Mouse (Mus musculus): ENCODE results near the gene Tead1.

The Tead1 gene

DNA sequence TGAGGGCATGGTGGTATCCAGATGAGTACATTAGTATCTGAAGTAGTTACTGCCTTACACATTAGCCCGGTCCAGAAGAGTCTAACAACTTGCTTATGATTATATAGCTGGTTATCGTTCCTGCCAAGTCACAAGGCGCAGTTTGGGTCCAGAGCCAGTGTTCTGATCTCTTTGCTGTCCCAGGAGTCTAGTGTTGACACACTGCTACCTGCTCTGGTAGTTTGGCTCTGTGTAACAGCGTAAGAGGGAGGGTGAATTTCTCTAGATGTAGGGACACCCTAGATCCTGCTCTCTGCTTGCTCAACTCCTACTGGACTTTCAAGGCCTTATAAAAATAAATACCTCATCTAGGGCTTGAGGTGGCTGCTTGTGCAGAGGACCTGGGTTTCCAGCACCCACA is 94.5 kb downstream of the Tead1 start:
- DNase-seq (ENCODE audit: low read depth, low spot score): no peak

DNA sequence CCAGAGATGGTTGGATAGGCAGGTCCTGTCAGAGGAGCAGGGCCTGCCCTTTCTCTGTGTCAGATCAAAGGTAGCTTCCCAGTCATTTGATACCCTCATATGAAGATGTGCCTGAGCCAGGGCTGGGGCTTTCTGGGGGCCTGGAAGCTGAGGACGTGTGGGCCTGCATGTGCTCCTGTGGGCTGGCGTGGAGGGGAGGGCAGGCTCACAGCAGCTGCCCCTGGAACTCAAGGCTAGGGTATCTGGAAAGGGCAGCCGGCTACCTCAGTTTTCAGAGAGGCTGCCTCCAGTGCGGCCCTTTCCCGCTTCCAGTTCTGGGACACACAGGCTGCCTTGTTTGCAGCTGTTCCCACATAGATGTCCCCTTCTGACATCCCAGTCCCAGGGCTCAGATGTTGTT is 96.7 kb downstream of the Tead1 start:
- DNase-seq (ENCODE audit: low read depth, low spot score): no peak

DNA sequence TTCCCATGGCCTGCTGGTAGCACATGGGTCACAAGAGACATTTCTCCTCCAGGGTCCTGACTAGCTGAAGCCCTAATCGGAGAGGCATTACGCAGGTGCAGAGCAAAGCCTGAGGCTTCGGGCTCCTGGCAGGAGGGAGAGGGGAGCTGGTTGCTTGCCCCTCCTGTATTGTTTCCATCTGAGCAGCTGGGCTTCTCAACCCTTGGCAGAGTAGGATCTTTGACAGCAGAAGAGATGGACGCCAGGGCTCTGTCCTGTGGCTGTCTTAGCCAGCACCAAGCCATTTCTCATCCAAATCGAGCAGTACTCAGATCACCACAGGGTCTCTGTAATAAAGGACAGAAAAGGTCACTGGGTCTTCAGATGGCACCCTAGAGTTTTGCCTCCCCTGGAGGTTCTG is 97.6 kb downstream of the Tead1 start:
- DNase-seq (ENCODE audit: low read depth, low spot score): no peak

DNA sequence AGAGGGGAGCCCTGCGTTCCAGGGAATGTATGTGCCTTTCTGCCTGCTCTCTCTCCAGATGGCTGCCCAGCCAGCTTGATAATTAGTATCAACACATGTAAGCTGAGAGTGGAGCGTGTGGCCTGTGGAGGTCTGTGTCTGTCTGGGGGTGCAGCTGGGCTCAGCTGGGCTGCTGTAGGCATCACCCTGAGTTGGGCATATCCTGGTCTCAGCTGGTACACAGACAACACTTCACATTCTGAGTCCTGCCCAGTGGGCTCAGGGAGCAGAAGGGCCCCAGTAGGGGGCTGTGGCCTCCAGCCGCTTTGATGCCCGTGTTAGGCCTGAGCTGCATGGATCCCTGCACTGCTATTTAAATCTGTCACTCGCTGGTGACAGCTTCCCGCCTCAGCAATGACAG is 100.5 kb downstream of the Tead1 start:
- DNase-seq (ENCODE audit: low read depth, low spot score): no peak

DNA sequence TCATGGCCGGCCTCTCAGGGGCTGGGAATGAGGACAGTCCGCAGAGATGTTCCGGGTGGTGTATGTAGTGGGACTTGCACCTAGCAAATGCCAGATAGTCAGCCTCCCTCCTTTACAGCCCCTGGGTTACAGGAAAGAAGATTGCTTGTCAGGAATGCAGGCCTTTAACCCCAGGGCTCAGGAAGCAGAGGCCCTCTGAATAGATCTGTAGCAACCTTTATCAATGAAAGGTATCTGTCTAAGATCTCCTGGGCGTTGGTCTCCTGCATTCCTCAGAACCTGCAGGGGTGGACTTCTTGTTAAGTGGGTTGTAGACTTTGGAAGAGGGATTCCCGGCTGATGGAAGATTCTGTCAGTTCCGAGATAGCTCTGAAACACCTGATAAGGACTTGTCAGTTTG is 101.8 kb downstream of the Tead1 start:
- no peak for DNase-seq (ENCODE audit: low read depth, low spot score)

DNA sequence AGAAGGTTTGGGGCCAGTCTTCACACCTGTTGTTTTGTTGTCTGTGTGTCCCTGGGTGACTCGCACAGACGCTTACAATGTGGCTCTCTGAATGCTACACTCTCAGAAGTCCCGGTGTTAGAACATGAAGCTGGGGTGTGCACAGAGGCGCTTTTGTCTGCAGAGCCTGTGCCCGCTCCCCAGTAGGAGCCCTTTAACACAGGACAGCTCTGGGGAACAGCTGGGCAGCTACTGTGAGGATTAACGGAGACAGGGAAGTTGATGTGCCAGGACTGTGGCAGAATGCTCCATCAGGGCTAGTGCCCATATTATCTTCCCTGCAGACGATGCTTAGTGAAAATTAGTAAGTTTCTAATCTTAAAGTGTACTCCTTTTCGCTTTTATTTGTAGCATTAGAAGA is 102.9 kb downstream of the Tead1 start:
- DNase-seq (ENCODE audit: low read depth, low spot score): no peak

DNA sequence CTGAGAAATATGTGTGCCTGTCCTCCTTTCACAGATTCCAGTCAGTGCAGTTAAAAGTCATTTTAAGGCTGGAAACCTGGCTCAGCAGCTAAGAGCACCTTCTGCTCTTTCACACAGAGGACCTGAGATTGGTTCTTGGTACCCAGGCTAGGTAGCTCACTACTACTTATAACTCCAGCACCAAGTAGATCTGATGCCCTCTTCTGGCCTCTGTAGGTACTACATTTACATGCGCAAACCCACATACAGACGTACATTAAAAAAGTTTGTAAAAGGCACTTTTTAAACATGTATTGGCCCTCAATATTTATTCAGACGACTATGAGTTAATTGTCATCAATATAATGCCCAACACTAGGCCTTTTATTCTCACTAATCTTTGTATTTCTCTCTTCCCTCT is 105.2 kb downstream of the Tead1 start:
- DNase-seq (ENCODE audit: low read depth, low spot score): no peak

DNA sequence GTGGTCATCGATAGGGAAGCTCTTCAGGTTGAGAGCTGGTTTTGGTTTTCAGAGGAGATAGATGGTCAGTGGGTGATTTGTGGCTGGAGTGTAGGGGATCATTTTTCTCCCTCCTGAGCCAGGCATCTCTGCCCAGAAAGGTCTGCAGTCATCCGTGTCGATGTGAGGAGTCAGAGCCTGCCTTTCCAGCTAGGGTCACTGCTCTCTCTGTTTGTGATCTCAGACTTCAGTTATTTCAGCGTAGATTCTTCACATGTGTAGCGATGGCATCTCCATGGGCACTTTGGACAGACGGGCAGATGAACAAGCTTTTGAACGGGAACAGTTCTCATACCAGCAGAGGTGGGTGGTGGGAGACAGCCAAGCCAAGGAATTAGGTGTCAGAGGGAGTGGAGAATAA is 106.2 kb downstream of the Tead1 start:
- no peak for DNase-seq (ENCODE audit: low read depth, low spot score)

DNA sequence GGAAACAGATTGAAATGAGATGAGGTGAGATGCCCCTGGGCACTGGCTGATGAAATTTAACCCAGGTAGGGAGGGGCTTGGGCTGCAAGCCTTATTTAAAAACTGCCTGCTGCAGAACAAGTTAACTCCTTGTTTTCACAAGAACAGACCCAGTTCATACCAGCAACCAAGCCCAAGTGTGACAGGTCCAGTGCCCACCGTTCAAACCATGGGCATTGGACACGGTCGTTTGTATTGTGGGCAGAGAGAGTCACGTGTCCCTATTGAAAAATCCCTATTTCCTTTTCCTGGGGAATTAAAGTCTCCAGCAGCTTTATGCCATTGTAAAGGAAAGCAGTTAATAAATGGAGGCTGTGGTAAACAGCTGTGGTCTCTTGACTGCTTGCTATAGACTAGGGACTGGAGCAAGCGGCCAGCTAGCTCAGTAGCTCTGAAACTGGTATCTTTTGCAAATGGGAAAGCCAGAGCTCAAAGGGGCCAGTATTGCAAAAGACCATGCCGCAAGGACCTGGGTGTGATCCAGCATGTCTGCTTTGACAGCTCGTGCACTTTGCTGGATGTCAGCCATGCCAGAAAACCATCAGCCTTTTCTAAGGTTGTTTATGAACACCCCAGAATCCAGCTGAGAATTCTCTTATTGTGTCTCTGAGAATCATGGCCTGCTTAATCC is 107.6 kb downstream of the Tead1 start:
- DNase-seq (ENCODE audit: low read depth, low spot score): no peak

DNA sequence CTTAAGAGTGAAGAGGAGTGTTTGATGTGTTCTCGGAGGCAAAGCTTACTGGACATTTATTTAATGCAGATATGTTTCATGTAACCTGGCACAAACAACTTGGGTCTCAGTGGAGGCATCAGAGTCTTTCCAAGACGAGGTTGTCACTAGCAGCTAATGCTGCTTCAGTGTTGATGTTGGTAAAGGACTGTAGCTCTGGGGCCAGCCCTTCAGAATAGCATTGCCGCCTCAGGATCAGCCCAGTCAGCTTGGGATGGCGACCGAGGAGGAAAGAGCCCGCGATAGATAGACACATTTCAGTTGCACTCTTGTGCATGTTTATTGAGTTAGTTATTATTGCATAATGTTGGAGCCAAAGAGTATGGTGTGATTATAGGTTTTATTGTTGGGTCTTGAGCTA is 108.2 kb downstream of the Tead1 start:
- no peak for DNase-seq (ENCODE audit: low read depth, low spot score)

DNA sequence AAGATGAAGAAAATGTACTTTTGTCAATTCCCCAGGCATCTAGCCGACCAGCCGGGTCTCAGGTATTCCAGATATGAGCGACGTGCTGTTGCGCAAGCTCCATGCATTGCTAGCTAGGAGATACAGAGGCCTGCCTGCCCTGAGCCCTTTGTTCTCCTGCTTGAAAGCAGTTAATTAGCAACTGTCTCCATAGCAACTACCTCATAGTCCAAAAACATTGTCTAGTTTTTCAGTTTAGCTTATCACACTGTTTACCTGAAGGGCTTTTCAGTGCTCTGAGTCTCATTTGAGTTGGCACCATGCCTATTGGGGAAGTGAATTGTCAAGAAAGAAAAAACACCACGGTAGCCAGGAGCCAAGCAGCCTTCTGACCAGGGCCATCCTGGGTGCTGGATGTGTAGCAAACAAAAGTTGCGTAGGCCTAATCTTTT is 109.2 kb downstream of the Tead1 start:
- DNase-seq (ENCODE audit: low read depth, low spot score): peak; percentile 50

DNA sequence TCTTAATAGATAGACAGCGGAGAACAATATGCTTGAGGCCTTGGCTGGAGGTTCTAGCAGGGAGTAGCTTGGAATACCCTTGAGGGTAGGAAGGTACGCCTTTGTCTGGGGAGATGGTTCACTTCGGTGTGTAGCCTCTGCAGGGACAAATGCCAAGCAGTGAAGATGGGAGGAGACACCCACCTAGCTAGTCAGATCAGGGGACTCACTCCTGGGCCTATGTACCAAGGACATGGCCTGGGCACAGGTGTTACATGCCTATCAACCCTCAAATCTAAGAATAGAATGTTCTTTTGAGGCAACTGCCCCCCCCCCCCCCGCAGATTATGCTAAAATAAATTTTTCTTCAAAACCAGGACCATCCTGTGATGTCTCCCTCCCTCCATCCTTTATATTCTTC is 110.6 kb downstream of the Tead1 start:
- DNase-seq (ENCODE audit: low read depth, low spot score): no peak

DNA sequence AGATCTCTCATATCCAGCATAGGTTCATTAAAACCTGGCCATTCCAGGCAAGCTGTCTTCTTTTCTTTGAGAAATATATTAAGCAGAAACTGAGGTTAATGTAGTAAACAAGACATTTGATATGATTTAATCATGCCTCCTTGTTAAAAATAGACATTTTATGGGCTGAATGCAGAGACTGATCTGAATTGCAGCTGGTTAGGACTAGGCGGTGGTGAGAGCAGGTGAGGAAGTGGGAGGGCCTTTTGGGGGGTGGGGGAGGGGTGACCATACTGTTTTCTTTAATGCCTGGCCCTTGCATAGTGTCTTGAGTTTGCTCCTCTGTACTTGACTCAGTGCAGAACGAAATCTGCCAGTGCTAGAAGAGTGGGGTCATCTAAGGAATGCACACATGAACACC is 111.2 kb downstream of the Tead1 start:
- DNase-seq (ENCODE audit: low read depth, low spot score): no peak

DNA sequence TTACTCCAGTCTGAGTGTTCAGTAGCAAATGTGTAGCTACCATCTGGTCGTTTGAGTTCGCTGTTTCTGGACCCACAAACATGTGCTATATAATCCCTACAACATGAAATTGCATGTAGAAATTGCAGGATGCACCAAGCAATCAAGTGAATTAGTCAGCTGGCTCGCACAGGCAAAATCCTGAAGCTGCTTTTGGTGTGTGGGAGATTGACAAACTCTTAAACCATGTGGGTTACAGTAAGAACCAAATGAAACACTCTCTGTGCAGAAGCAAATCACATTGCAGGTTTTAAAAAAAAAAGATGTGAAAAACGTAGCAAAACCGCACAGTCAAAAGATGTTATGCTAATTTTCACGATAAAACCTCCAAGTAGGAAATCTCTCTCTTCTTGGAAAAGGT is 113.6 kb downstream of the Tead1 start:
- no peak for DNase-seq (ENCODE audit: low read depth, low spot score)

DNA sequence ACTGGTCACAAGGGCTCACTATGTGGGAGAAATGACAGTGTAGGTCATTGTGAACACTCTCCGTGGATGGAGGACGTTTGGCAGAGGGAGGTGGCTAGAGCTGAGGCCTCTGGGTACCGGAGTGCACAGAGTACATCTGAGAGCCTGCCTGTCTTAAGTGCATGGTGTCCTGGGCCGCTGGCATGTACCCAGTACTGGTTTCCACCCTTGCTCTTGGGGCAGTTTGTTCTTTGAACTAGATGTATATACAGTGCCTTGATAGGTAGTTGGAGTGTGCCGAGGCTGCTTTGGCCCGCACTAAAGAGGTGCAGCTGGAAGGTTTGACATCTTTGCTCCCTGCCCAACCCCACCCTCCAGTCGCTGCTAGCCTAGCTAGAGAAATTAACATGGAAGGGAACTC is 114.8 kb downstream of the Tead1 start:
- DNase-seq (ENCODE audit: low read depth, low spot score): no peak

DNA sequence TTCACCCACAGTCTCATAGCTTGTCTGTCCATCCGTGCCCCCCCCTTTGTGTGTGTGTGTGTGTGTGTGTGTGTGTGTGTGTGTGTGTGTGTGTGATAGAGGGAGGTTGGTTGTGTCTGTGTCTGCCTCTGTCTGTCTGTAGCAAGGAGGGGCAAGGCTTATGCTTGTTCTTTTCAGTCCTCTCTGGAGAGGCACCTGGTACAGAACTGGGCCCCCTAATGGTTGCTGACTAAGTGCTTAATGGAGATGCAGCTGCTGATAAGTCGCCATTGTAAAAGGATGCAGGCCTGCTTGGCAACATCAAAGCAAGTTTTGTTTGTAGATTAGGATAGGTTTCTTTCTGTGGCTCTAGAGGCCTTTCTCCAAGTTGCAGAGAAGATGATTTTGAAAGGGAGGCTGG is 115.4 kb downstream of the Tead1 start:
- DNase-seq (ENCODE audit: low read depth, low spot score): no peak

DNA sequence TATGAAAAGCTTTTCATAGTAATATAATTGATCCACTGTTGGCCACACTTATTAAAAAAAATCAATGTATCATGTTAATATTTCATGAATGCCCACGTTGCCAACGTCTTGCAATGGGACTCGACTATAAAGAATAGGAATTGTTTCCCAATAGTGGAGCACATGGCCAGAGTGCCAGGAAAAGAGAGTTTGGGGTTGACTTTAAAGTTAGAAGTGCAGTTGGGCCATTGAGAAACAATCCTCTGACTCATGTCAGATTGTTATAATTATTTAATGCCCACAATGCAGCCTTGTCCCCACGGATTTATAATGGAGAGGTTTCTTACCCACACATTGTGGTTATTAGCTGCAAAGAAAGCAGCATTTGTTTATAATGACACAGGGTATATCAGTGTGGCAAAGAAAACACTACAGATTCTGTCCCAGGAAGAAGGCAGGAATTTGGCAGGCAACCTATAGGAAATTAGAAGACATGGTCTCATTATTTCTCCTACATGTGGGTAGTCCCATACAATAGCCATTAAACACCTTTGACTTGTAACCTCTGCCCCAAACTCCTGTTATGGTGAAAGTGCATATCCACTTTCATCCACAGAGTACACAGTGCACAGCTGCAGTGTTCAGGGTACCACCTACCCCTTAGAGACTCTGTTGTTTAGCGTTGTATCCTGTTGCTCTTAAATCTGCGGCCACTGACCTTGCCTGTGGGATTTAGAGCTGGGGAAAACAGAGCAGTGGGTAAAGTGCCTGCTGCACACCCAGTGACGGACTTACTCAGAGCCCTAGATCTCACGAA is 118.6 kb downstream of the Tead1 start:
- no peak for DNase-seq (ENCODE audit: low read depth, low spot score)

DNA sequence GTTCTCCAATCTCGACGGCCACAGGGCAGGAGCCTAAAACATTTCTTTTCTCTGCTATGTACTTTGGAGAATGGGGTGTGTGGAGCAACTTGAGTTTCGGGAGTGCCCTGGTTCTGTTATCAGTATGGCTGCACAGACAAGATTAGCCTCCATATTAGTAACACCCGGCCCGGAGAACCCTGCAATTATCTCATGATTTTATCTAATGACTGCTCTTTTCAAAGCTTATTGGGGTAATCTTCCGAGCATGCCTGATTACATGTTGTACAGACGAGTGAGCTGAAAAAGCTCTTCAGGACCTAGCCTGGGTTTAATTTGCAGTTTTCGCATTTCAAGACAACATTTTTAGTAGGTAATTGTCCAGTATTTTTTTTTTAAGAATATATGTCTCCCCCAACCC is 122.6 kb downstream of the Tead1 start:
- no peak for DNase-seq (ENCODE audit: low read depth, low spot score)

DNA sequence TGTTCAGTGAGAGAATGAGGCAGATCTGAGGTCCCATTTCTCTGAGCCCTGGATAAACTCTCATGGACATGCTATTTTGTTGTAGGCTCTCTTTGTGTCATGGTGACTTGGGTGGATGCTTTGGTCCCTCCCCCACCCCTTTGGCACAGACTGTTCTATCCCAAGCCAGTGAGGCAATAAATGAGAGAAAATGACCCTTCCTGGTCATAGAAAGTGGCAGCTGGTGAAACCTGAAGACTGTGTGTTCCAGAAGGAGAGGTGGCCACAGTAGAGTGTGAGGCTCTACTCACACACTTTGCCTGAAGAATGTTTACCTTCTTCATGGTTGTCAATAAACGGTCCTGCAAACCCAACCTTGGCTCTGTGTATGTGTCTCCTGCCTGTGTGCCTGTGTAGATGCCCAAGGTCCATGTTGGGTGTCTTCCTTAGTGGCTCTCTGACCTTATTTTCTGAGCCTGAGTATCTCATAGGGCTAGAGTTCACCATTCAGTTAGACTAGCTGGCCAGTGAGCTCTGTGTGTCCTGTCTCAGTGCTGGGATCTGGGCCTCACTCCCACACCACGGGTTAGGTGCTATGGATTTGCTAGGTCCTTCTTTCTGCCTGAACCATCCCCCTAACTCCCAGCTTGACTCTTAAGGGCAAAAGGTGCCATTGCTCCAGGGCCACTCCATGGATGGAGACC is 127.7 kb downstream of the Tead1 start:
- DNase-seq (ENCODE audit: low read depth, low spot score): no peak

DNA sequence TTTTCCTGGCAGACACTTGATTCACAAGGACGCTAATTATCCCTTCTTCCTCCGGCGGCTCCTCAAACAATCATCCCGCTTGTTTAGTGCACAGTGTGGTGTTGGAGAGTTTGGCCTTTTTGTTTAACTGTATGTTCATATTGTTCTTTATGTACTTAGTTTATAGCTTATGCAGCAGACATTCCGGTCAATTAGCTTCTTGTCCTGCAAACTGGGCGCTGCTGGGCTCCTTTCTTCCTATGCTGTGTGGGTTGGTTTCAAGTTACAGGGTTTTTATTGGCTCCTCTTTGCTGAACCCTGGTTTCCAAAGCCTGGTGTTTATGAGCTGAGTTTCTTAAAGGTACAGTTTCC is 128.3 kb downstream of the Tead1 start:
- no peak for DNase-seq (ENCODE audit: low read depth, low spot score)

DNA sequence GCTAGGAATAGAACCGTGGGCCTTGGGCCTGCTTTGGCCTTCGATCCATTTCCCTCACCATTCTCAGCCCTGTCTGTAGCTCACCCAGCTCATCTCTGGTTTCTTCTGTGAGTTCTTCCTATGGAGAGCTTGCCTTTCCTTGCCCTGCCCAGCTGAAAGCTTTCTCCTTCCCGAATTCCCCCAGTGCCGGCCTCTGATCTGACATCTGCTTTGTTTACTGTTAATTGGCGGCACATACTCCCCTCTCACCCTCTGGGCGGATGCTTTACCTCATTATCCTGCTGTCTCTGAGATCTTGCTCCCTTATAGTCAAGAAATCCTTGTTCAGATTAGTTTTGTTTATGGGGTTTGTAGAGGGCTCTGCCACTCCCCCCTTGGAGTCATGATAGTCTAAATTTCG is 131.6 kb downstream of the Tead1 start:
- DNase-seq (ENCODE audit: low read depth, low spot score): no peak

DNA sequence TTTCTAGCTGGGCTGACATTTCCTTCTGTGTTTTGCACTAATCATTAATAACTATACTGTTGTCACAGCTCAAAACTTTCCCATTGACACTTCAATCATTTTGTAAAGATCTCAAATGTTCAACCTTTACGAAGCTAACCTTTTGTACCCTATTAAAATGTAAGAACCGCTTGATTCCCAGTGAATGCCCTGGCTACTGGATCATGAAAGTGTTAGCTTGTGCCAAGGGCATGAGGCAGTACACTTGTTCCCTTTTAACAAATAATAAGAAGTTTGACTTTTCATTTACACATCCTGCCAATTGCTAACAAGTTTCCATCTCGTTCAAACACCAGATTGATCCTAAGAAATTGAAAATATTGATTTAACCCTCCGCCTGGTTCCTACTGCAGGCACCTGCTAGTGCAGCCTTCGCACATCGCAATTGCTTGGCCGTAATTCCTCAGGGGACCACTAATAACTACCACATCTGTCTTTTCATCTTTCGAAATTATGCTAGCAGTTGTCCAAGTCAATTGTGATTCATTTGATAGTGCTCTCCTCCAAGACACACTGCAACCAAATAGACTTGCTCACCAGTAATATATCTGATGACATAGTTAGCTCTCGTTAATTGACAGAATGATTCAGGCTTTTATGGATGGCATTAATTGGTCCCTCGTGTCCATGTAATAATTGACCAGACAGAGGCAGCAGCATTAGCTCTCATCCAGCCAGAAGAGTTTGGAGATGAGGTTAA is 133.1 kb downstream of the Tead1 start:
- DNase-seq (ENCODE audit: low read depth, low spot score): no peak

All from brain, embryonic 18.5 days (tissue).